Mouse (Mus musculus) bone marrow, adult 2 months (tissue): ENCODE measurements around the gene March6. TPM values are rescaled to one million over a fixed set of nuclear protein-coding genes. Genes with fewer than 3 reads are reported as not detected.
A peak's percentile ranks its signal among the peaks of the same experiment; 100 is the strongest.

Experiments used
- H3K27ac ChIP-seq: fragments of 200-500 bp; 2 replicates; pipeline ENCODE4 v1.5.1; 2012; ENCODE audit warnings: low read depth, mild to moderate bottlenecking, control low read depth, inconsistent platforms, low read length; ENCODE audit not compliant: control insufficient read depth, poor library complexity, insufficient read depth
- H3K4me1 ChIP-seq: fragments of 200-500 bp; 2 replicates; pipeline ENCODE4 v1.6.1; 2011; ENCODE audit warnings: low read length; ENCODE audit not compliant: control insufficient read depth, insufficient read depth
- H3K4me3 ChIP-seq: fragments of 200-500 bp; replicated peaks from 2 replicates; pipeline ENCODE3; 2011; ENCODE audit warnings: mild to moderate bottlenecking, low read depth, low read length, control low read depth; ENCODE audit not compliant: control insufficient read depth
- CTCF ChIP-seq: fragments of 200-500 bp; IDR thresholded peaks from 2 replicates; pipeline ENCODE4 v1.5.1; 2011; ENCODE audit warnings: low read length, control low read depth; ENCODE audit not compliant: control insufficient read depth, insufficient read depth
- POLR2A ChIP-seq: fragments of 200-500 bp; IDR thresholded peaks from 2 replicates; pipeline ENCODE4 v1.6.1; 2011; ENCODE audit warnings: low read depth, mild to moderate bottlenecking, control low read depth, low read length, borderline replicate concordance; ENCODE audit not compliant: control insufficient read depth
- WGBS: fragments of 180-500 bp; shearing (Covaris S2); methylation state at CpG from one replicate; pipeline ENCODE4 v1.1.7; 2018; 5-methylcytosine and 5-hydroxymethylcytosine counted together
- polyA plus RNA-seq: library from polyadenylated mRNA; stranded (reverse); fragments of >200 nt; gene quantifications from 2 replicates; pipeline ENCODE4 v1.2.4, GENCODE M21; 2011; ENCODE audit warnings: low replicate concordance; ENCODE audit not compliant: missing spikeins, insufficient read depth, insufficient read length

March6 gene
- polyA plus RNA-seq, 1 experiment, result 20.9 TPM

- no peak overlapping the region for H3K4me3 ChIP-seq
- H3K27ac ChIP-seq, result no peak overlapping the region
- no peak for TF ChIP-seq CTCF
- no peak for TF ChIP-seq POLR2A
- no peaks in the 10 kb centered on the region; the same call in 1 of the 2 replicates for H3K4me1 ChIP-seq
- 47% methylated on average over 10 of the region's 10 CpGs for WGBS
Measured at GRCm38 (mm10) chr15:31454096-31454860, 76.6 kb downstream of the March6 start.

GRCm38 (mm10) chr15:31453098-31453916 is 77.5 kb downstream of the March6 start, which contains the start of gene Ropn1l:
TSS of gene Ropn1l (minus strand) at chr15:31453737.
- TF ChIP-seq CTCF (no peak), POLR2A (peak; percentile 46; the same call in 1 of the 2 replicates)
- H3K4me3 ChIP-seq, result peak within 1 kb of the TSS; percentile 84
- peak within 1 kb of the TSS; percentile 50 for H3K27ac ChIP-seq
- no peaks in the 10 kb centered on the region; the same call in 1 of the 2 replicates for H3K4me1 ChIP-seq
- WGBS, result under 1% methylated on average over 57 of the region's 57 CpGs

GRCm38 (mm10) chr15:31452336-31453097 is 78.3 kb downstream of the March6 start:
- WGBS, result 14% methylated on average over 18 of the region's 18 CpGs
- TF ChIP-seq CTCF (no peak), POLR2A (no peak)
- Histone ChIP-seq H3K4me1 (no peaks in the 10 kb centered on the region; the same call in 1 of the 2 replicates), H3K4me3 (no peak overlapping the region), H3K27ac (no peak overlapping the region)

- H3K27ac ChIP-seq, result no peak overlapping the region
- H3K4me1 ChIP-seq, result no peaks in the 10 kb centered on the region; the same call in 1 of the 2 replicates
- no peak for TF ChIP-seq POLR2A
- TF ChIP-seq CTCF, result no peak
- WGBS, result 64% methylated on average over 2 of the region's 2 CpGs
- H3K4me3 ChIP-seq, result no peak overlapping the region
Measured at GRCm38 (mm10) chr15:31449772-31450171, 81.1 kb downstream of the March6 start.

- TF ChIP-seq CTCF, result no peak
- no peak for TF ChIP-seq POLR2A
- 43% methylated on average over 7 of the region's 7 CpGs for WGBS
- H3K27ac ChIP-seq, result no peak overlapping the region
- no peaks in the 10 kb centered on the region; the same call in 1 of the 2 replicates for H3K4me1 ChIP-seq
- H3K4me3 ChIP-seq, result no peak overlapping the region
Measured at GRCm38 (mm10) chr15:31447121-31447520, 83.7 kb downstream of the March6 start.

- 79% methylated on average over 4 of the region's 4 CpGs for WGBS
- Histone ChIP-seq H3K27ac (no peak overlapping the region), H3K4me1 (no peaks in the 10 kb centered on the region; the same call in 1 of the 2 replicates), H3K4me3 (no peak overlapping the region)
- TF ChIP-seq CTCF, result no peak
- TF ChIP-seq POLR2A, result no peak
Measured at GRCm38 (mm10) chr15:31442698-31443097, 88.2 kb downstream of the March6 start.

GRCm38 (mm10) chr15:31441996-31442395 is 88.9 kb downstream of the March6 start:
- 86% methylated on average over 6 of the region's 6 CpGs for WGBS
- no peak overlapping the region for H3K4me3 ChIP-seq
- no peak overlapping the region for H3K27ac ChIP-seq
- no peak for TF ChIP-seq CTCF
- TF ChIP-seq POLR2A, result no peak
- H3K4me1 ChIP-seq, result no peaks in the 10 kb centered on the region; the same call in 1 of the 2 replicates
